Mouse (Mus musculus): ENCODE measurements around the gene Nfic. TPM values are rescaled to one million over a fixed set of nuclear protein-coding genes. Genes with fewer than 3 reads are reported as not detected.

Nfic gene
- polyA plus RNA-seq, 1 experiment from 2014 or later = 8.7 TPM

- H3K9me3 ChIP-seq (replicated peaks) = no peaks in the 10 kb centered on the region
- H3K27ac ChIP-seq (replicated peaks) = no peak overlapping the region
- peaks cover 45% of the 10 kb centered on the region for H3K4me1 ChIP-seq
- 91% methylated on average over 11 of the region's 11 CpGs for WGBS
- DNase-seq (ENCODE audit: low spot score) = no peak
- H3K27me3 ChIP-seq (ENCODE audit: low read depth, poor library complexity, severe bottlenecking) = no peaks in the 10 kb centered on the region
- peak overlapping the region; percentile 65 for H3K4me3 ChIP-seq
- H3K36me3 ChIP-seq = peaks cover 48% of the 10 kb centered on the region
Observed at GRCm38 (mm10) chr10:81494260-81495041, 39.0 kb upstream of the Nfic start.

DNA sequence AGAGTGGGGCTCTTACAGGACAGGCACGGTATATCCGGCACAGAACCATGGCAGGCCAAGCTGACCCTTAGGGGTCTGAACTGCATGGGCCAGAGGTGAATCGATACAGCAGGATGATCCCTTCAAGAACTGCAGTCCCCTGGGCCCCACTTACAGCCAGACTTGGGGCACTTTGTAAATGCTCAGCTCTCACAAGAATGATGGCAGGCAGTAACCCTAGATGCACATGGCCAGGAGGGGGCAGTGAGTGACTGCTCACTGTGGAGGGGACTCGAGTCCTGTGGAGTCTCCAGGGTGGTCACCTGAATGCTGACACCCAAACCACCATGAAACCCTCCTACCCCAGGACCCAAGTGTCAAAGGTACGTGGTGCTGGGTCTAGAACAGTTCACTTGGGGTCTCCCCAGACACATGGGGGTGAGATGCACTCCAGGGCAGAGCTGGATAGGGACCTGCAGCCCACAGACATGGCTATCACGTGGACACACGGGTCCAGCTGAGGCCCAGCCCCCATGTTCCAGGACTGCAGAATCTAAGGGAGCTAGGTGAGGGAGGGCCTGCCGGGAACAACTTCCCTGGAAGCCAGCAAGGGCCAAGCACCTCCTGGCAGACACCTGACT lies 38.3 kb upstream of the Nfic start:
- no peaks in the 10 kb centered on the region for H3K27me3 ChIP-seq (ENCODE audit: low read depth, poor library complexity, severe bottlenecking)
- peaks cover 55% of the 10 kb centered on the region for H3K36me3 ChIP-seq
- 0 out of 2 replicates have a peak overlapping the region, but pooled peaks have one; percentile 65 for H3K4me3 ChIP-seq
- no peaks in the 10 kb centered on the region for H3K9me3 ChIP-seq (replicated peaks)
- WGBS = 81% methylated on average over 8 of the region's 8 CpGs
- H3K27ac ChIP-seq (replicated peaks) = no peak overlapping the region
- peaks cover 38% of the 10 kb centered on the region for H3K4me1 ChIP-seq
- DNase-seq (ENCODE audit: low spot score) = no peak

GRCm38 (mm10) chr10:81492606-81493240 lies 37.3 kb upstream of the Nfic start:
- H3K27ac ChIP-seq (replicated peaks) = no peak overlapping the region
- H3K4me3 ChIP-seq = no peak overlapping the region
- H3K36me3 ChIP-seq = peaks cover 65% of the 10 kb centered on the region
- DNase-seq (ENCODE audit: low spot score) = no peak
- H3K27me3 ChIP-seq (ENCODE audit: low read depth, poor library complexity, severe bottlenecking) = no peaks in the 10 kb centered on the region
- peaks cover 34% of the 10 kb centered on the region for H3K4me1 ChIP-seq
- H3K9me3 ChIP-seq (replicated peaks) = no peaks in the 10 kb centered on the region
- WGBS = 89% methylated on average over 11 of the region's 11 CpGs

GRCm38 (mm10) chr10:81491018-81491417 lies 35.6 kb upstream of the Nfic start:
- 91% methylated on average over 9 of the region's 9 CpGs for WGBS
- no peaks in the 10 kb centered on the region for H3K27me3 ChIP-seq (ENCODE audit: low read depth, poor library complexity, severe bottlenecking)
- H3K36me3 ChIP-seq = peaks cover 82% of the 10 kb centered on the region
- no peaks in the 10 kb centered on the region for H3K9me3 ChIP-seq (replicated peaks)
- DNase-seq (ENCODE audit: low spot score) = no peak
- no peak overlapping the region for H3K27ac ChIP-seq (replicated peaks)
- H3K4me1 ChIP-seq = peaks cover 24% of the 10 kb centered on the region
- H3K4me3 ChIP-seq = no peak overlapping the region

DNA sequence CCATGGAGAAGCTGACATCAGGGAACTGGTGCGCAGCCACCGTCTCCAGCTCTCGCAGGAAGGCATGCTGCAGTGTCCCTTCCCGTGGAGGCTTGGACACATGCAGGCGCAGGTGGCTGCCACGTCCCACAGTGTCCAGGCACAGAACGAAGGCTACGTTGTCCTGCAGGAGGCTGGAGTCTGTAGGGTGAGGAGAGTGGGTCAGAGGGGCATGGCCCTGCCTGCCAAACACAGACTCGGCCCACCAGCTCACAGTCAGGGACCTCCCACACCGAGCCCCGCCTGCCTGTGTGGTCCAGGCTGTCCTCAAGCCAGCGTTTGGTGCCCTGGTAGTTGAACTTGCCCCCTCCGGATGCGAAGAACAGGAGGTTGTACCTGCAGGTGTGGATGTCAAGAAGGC lies 34.5 kb upstream of the Nfic start:
- Histone ChIP-seq H3K36me3 (peaks cover 84% of the 10 kb centered on the region), H3K4me3 (no peak overlapping the region)
- 89% methylated on average over 14 of the region's 14 CpGs for WGBS

GRCm38 (mm10) chr10:81488081-81488480 lies 32.6 kb upstream of the Nfic start:
- no peak overlapping the region for H3K4me3 ChIP-seq
- no peak for DNase-seq (ENCODE audit: low spot score)
- H3K36me3 ChIP-seq = peaks cover 72% of the 10 kb centered on the region
- H3K27me3 ChIP-seq (ENCODE audit: low read depth, poor library complexity, severe bottlenecking) = no peaks in the 10 kb centered on the region
- H3K4me1 ChIP-seq = peaks cover 13% of the 10 kb centered on the region
- H3K27ac ChIP-seq (replicated peaks) = no peak overlapping the region
- 88% methylated on average over 11 of the region's 11 CpGs for WGBS
- no peaks in the 10 kb centered on the region for H3K9me3 ChIP-seq (replicated peaks)

More for the DNA sequence above, 34.5 kb upstream of the Nfic start:
- H3K9me3 ChIP-seq (replicated peaks) = no peaks in the 10 kb centered on the region
- DNase-seq (ENCODE audit: low spot score) = no peak
- H3K4me1 ChIP-seq = peaks cover 19% of the 10 kb centered on the region
- no peak overlapping the region for H3K27ac ChIP-seq (replicated peaks)
- no peaks in the 10 kb centered on the region for H3K27me3 ChIP-seq (ENCODE audit: low read depth, poor library complexity, severe bottlenecking)

- H3K4me1 ChIP-seq = peaks cover 27% of the 10 kb centered on the region
- 88% methylated on average over 10 of the region's 10 CpGs for WGBS
- H3K27me3 ChIP-seq (ENCODE audit: low read depth, poor library complexity, severe bottlenecking) = peaks cover 10% of the 10 kb centered on the region
- H3K9me3 ChIP-seq (replicated peaks) = no peaks in the 10 kb centered on the region
- DNase-seq (ENCODE audit: low spot score) = no peak
- H3K27ac ChIP-seq (replicated peaks) = no peak overlapping the region
- H3K4me3 ChIP-seq = no peak overlapping the region
- peaks cover 56% of the 10 kb centered on the region for H3K36me3 ChIP-seq
Observed at GRCm38 (mm10) chr10:81486496-81486895, 31.1 kb upstream of the Nfic start.

GRCm38 (mm10) chr10:81485479-81486018 lies 30.1 kb upstream of the Nfic start:
- Histone ChIP-seq H3K4me1 (peaks cover 32% of the 10 kb centered on the region), H3K27ac (replicated peaks) (peak overlapping the region; percentile 43; the same call in 1 of the 2 replicates), H3K9me3 (replicated peaks) (no peaks in the 10 kb centered on the region), H3K4me3 (peak overlapping the region; percentile 12; the same call in 1 of the 2 replicates), H3K27me3 (ENCODE audit: low read depth, poor library complexity, severe bottlenecking) (peaks cover 20% of the 10 kb centered on the region), H3K36me3 (peaks cover 47% of the 10 kb centered on the region)
- no peak for DNase-seq (ENCODE audit: low spot score)
- WGBS = 74% methylated on average over 7 of the region's 7 CpGs

DNA sequence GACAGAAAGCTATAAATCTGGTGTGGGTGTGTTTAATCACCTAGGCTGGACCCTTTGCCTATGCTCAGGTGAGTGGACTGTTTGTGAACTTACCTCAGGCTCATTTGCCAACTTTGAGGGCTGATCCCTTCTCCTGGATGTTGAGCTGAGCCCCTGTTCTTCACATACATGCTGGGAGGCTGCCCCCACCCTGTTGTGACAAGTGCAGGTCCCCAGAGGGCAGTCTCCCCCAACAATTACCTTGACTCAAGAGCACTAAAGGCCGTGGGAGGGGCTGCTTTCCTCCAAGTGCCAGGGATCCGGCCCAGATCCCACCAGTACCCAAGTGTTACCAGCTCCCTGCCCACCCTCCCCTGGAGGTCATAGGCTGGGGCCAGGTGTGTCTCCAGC lies 29.6 kb upstream of the Nfic start:
- Histone ChIP-seq H3K27me3 (ENCODE audit: low read depth, poor library complexity, severe bottlenecking) (peaks cover 24% of the 10 kb centered on the region), H3K36me3 (peaks cover 42% of the 10 kb centered on the region), H3K9me3 (replicated peaks) (no peaks in the 10 kb centered on the region), H3K4me3 (peak overlapping the region; percentile 12; the same call in 1 of the 2 replicates), H3K27ac (replicated peaks) (peak overlapping the region; percentile 43; the same call in 1 of the 2 replicates), H3K4me1 (peaks cover 37% of the 10 kb centered on the region)
- no peak for DNase-seq (ENCODE audit: low spot score)
- 43% methylated on average over 2 of the region's 2 CpGs for WGBS

GRCm38 (mm10) chr10:81484441-81485059 lies 29.1 kb upstream of the Nfic start:
- no peaks in the 10 kb centered on the region for H3K9me3 ChIP-seq (replicated peaks)
- no peak for DNase-seq (ENCODE audit: low spot score)
- H3K27ac ChIP-seq (replicated peaks) = peak overlapping the region; percentile 43
- peaks cover 37% of the 10 kb centered on the region for H3K36me3 ChIP-seq
- H3K27me3 ChIP-seq (ENCODE audit: low read depth, poor library complexity, severe bottlenecking) = peaks cover 29% of the 10 kb centered on the region
- peaks cover 40% of the 10 kb centered on the region for H3K4me1 ChIP-seq
- H3K4me3 ChIP-seq = 0 out of 2 replicates have a peak overlapping the region, but pooled peaks have one; percentile 12
- WGBS = 66% methylated on average over 6 of the region's 6 CpGs

DNA sequence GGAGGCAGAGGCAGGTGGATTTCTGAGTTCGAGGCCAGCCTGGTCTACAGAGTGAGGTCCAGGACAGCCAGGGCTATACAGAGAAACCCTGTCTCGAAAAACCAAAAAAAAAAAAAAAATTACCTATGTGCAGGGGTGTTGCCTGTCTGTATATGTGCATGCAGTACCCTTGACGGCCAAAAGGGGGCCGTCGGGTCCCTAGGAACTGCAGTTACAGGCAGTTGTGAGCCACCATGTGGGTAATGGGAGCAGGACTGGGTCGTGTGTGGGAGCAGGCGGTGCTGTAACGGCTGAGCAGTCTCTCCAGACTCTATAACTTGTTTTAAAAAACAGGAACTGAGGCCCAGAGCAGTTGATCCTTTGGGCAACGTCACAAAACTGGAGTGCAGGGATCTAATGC lies 28.5 kb upstream of the Nfic start:
- DNase-seq (ENCODE audit: low spot score) = peak; percentile 63
- peaks cover 34% of the 10 kb centered on the region for H3K27me3 ChIP-seq (ENCODE audit: low read depth, poor library complexity, severe bottlenecking)
- 0 out of 2 replicates have a peak overlapping the region, but pooled peaks have one; percentile 43 for H3K27ac ChIP-seq (replicated peaks)
- H3K4me3 ChIP-seq = no peak overlapping the region
- H3K36me3 ChIP-seq = peaks cover 31% of the 10 kb centered on the region
- WGBS = 20% methylated on average over 9 of the region's 9 CpGs
- H3K9me3 ChIP-seq (replicated peaks) = no peaks in the 10 kb centered on the region
- peaks cover 40% of the 10 kb centered on the region for H3K4me1 ChIP-seq

DNA sequence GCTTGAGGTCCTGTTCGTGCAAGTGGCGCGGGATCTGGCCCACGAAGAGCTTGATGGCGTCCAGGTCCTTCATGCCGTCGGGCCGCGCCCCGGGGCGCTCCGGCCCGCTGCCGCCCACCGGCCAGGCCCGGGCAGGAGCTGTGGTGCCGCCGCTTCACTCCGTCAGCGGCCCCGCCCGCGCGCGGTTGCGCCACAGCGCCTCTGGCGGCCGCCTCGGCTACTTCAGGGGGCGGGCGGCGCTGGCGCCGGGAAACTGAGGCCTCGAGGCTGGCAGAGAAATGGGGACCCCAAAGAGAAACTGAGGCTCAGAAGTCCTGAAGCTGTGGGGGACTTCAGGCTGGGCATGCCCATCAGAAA lies 27.1 kb upstream of the Nfic start, which contains the start of gene Celf5:
Celf5 (minus strand) TSS at position 177 of the 357 bp plus-strand sequence.
- WGBS = 0% methylated on average over 36 of the region's 36 CpGs
- H3K27ac ChIP-seq (replicated peaks) = peak within 1 kb of the TSS; percentile 80
- peak; percentile 76 for DNase-seq (ENCODE audit: low spot score)
- H3K27me3 ChIP-seq (ENCODE audit: low read depth, poor library complexity, severe bottlenecking) = peaks cover 49% of the 10 kb centered on the region
- peak within 1 kb of the TSS; percentile 59 for H3K4me3 ChIP-seq
- no peaks in the 10 kb centered on the region for H3K9me3 ChIP-seq (replicated peaks)
- peaks cover 17% of the 10 kb centered on the region for H3K36me3 ChIP-seq
- H3K4me1 ChIP-seq = peaks cover 44% of the 10 kb centered on the region
